Mouse (Mus musculus): ENCODE data around the gene Nop56.

Gene Nop56

DNA sequence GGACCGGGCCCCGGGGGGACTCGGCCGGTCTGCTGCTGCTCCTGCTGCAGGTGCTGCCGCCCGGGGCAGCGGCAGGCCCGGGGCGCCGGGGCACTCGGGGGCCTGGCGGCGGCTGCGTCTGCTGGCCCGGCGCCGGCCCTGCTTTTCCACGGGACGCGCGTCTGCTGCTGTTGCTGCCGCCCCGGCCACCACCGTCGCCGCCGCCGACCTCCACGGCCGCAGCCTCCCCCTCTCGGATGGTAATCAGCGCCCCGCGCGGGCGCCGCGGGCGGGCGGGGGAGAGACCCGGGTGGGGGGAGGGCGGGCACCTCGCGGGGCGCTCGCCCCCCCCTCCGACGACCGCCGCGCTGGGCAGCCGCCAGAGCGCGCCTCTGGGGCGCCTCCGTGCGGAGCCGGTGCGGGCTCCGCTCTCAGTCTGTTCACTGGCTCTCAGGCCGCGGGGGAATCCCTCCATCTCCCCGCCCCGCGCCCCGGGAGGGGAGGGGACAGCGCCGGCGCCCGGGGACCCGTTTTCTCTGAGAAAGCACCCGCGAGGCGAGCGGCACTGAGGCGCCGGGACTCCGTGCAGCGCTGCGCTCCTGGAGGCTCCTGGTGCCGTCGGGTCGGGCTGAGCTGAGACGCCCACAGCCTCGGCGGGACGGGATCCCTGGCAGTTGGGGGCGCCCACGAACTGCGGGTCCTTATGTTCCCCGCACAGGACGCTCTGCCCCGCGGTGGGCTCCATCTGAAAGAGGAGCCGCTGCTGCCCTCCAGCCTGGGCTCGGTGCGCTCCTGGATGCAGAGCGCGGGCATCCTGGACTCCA lies 21.3 kb downstream of the Nop56 start:
- DNase-seq (ENCODE audit: low spot score): peak; percentile 70

DNA sequence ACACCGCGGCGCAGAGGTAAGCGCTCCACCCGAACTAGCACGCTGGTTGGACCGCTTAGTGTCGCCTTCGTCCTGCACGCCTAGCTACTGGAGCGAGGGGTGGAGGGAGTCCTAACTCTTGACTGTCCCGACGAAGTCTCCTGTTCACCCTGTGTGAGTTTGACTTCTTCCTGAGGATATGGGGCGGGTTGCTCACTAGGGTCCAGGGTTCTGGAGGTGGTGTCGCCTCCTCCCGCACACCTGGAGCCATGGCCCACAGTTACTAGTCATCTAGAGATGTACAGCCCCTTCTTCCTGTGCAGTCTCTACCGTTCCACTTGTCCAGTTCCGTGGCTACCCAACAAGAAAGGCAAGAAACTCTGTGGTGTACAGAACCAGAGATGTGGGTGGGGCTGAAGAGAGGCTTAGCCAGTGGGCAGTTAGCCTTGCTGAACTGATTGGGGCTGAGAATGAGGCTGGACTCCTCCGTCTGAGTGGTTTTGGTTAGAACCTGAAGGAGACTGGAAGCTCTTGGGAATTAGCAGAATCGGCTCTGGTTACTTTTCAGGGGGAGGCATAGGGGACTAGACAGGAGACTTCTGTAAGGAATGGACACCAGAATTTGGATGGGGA lies 22.0 kb downstream of the Nop56 start:
- DNase-seq (ENCODE audit: low spot score): no peak

DNA sequence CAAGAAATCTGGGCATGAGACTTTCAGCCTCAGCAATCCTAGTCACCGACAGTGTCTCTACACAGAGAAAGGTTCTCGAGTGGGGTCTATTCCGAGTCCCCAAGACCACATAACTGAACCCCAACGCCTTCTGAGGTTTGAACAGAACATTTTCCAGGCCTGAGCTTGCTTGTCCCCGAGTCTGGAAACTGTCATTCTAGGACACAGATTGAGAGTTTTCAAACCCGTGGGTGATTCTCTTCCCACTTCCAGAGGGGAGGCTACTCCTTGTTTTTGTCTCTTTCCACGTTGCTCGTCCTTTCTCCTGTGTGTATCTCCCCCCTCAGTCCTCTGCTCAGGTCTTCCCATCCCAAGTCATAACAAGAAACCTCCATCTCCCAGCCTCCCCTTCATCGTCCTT lies 23.4 kb downstream of the Nop56 start:
- no peak for DNase-seq (ENCODE audit: low spot score)

DNA sequence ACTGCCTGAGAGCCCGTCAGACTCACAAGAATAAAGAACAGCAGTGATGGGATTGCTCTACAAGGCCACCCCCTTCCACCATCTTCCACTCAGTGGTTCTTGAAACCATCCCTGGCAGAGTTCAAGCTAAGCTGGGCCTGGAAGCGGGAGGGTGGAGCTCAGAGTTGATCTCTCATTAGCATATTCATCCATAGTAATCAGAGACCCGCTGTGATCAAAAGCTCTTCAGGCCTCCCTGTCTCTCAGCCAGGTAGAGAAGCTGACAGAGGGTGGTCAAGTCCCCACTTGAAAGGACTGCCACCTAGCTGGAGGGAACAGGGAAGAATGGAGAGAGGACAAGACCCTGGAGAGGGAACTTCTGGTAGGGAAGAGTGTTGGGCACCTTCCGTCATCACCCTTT lies 28.8 kb downstream of the Nop56 start:
- no peak for DNase-seq (ENCODE audit: low spot score)

DNA sequence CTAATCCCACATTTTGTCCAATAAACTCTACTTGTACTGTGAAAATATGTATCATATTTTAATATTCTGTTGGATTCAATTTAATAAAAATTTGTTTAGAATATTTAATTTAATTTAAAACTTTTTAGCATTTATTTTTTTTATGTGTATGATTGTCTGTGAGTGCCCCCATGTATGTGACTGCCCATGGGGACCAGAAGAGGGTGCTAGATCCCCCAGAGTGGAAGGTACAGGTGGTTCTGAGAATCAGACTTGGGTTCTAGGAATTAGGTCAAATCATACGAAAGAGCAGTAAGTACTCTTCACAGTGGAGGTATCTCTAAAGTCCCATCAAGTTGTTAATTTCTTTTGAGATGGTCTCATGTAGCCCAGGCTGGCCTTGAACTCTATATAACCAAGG lies 52.8 kb downstream of the Nop56 start:
- no peak for DNase-seq (ENCODE audit: low spot score)
